Mouse (Mus musculus): Measurements from ENCODE around the gene Btrc.

DNA sequence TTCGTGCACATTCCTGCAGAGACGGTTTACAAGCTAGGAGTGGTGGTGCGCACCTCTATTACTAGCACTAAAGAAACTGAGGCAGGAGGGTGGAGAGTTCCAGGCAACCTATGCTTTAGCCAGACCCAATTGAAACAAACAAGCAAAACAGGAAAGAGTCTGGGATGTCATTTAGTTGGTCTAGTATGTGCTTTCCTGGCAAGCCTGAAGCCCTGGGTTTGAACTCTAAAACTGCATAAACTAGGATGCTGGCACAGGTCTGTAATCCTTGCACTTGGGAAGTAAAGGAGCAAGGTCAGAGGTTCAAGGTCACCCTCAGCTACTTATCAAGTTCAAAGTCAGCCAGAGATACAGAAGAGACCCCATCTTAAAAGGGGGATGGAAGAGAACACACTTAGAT, 178.5 kb downstream of the Btrc start:
- TF ChIP-seq CTCF (IDR thresholded peaks at IDR 0.05; ENCODE audit: low read depth, low read length) (no peak), POLR2A (IDR thresholded peaks at IDR 0.05; ENCODE audit: borderline replicate concordance, low read depth, low read length) (no peak)
